Mouse (Mus musculus) embryonic facial prominence, embryonic 15.5 days (tissue): ENCODE measurements around the gene D130043K22Rik. TPM values are rescaled to one million over a fixed set of nuclear protein-coding genes. Genes with fewer than 3 reads are reported as not detected.

Experiments used
- ATAC-seq: fragments of 200-750 bp; cut with Nextera tagmentation; 2 replicates; pipeline ENCODE4 v1.8.0; 2017; ENCODE audit warnings: low read depth, moderate TSS enrichment; ENCODE audit not compliant: insufficient number of reproducible peaks, low FRiP score, low TSS enrichment
- H3K27ac ChIP-seq: fragments of 300-500 bp; sonication (generic); replicated peaks from 2 replicates; pipeline ENCODE4 v1.5.1; 2015; ENCODE audit warnings: mild to moderate bottlenecking, inconsistent platforms
- H3K27me3 ChIP-seq: fragments of 300-500 bp; sonication (generic); 2 replicates; pipeline ENCODE4 v1.6.1; 2015; ENCODE audit warnings: inconsistent platforms
- H3K36me3 ChIP-seq: fragments of 300-500 bp; sonication (generic); 2 replicates; pipeline ENCODE4 v1.6.1; 2015; ENCODE audit warnings: mild to moderate bottlenecking, inconsistent platforms
- H3K4me1 ChIP-seq: fragments of 300-500 bp; sonication (generic); 2 replicates; pipeline ENCODE4 v1.6.1; 2015; ENCODE audit warnings: inconsistent platforms
- H3K4me2 ChIP-seq: fragments of 300-500 bp; sonication (generic); replicated peaks from 2 replicates; pipeline ENCODE4 v1.6.1; 2015; ENCODE audit warnings: mild to moderate bottlenecking, inconsistent platforms
- H3K4me3 ChIP-seq: fragments of 300-500 bp; sonication (generic); replicated peaks from 2 replicates; pipeline ENCODE4 v1.5.1; 2015; ENCODE audit warnings: mild to moderate bottlenecking, inconsistent platforms
- H3K9ac ChIP-seq: fragments of 300-500 bp; sonication (generic); 2 replicates; pipeline ENCODE4 v1.6.1; 2015; ENCODE audit warnings: inconsistent platforms
- H3K9me3 ChIP-seq: fragments of 300-500 bp; sonication (generic); replicated peaks from 2 replicates; pipeline ENCODE4 v1.6.1; 2016; ENCODE audit warnings: inconsistent platforms
- WGBS: fragments of 180-500 bp; shearing (Covaris S2); methylation state at CpG from one replicate; pipeline ENCODE4 v1.1.7; 2015; 5-methylcytosine and 5-hydroxymethylcytosine counted together
- polyA plus RNA-seq: library from polyadenylated mRNA; unstranded; fragments of >200 nt; fragmentation: Nextera tagmentation; extraction: Ambion mirVana; gene quantifications from 2 replicates; pipeline ENCODE4 v1.2.1, GENCODE M21; 2015

D130043K22Rik gene
- polyA plus RNA-seq, 1 experiment from 2014 or later, result 1.3 TPM

GRCm38 (mm10) chr13:24867789-24868188, 22.9 kb downstream of the D130043K22Rik start:
- Histone ChIP-seq H3K9me3 (no peaks in the 10 kb centered on the region), H3K27ac (no peak overlapping the region), H3K27me3 (no peaks in the 10 kb centered on the region), H3K4me1 (no peaks in the 10 kb centered on the region), H3K36me3 (no peaks in the 10 kb centered on the region), H3K4me3 (no peak overlapping the region), H3K9ac (no peak overlapping the region), H3K4me2 (no peak overlapping the region)
- 86% methylated on average over 10 of the region's 10 CpGs for WGBS
- ATAC-seq, result no peak

DNA sequence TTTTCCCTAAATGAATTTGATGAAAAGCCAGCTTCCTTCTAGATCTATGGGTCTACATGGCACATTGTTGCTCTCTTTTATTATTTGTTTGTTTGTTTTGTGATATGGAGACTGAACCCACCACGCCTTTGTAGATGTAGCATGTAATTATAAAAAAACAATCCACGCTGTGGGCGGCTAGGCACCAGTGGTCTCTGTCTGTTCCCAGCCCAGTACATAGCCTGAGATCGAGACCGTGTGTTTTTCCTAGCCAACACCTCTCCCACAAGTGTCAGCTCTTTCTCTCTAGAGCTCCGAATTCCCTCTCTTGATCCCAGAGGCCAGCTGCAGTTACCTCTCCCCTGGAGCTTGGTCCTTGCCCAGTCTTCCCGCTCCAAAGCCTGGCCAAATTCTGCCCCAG, 23.3 kb downstream of the D130043K22Rik start:
- Histone ChIP-seq H3K4me1 (no peaks in the 10 kb centered on the region), H3K36me3 (no peaks in the 10 kb centered on the region), H3K9ac (no peak overlapping the region), H3K4me2 (no peak overlapping the region), H3K27ac (no peak overlapping the region), H3K9me3 (no peaks in the 10 kb centered on the region), H3K4me3 (no peak overlapping the region), H3K27me3 (no peaks in the 10 kb centered on the region)
- 83% methylated on average over 7 of the region's 7 CpGs for WGBS
- ATAC-seq, result no peak

DNA sequence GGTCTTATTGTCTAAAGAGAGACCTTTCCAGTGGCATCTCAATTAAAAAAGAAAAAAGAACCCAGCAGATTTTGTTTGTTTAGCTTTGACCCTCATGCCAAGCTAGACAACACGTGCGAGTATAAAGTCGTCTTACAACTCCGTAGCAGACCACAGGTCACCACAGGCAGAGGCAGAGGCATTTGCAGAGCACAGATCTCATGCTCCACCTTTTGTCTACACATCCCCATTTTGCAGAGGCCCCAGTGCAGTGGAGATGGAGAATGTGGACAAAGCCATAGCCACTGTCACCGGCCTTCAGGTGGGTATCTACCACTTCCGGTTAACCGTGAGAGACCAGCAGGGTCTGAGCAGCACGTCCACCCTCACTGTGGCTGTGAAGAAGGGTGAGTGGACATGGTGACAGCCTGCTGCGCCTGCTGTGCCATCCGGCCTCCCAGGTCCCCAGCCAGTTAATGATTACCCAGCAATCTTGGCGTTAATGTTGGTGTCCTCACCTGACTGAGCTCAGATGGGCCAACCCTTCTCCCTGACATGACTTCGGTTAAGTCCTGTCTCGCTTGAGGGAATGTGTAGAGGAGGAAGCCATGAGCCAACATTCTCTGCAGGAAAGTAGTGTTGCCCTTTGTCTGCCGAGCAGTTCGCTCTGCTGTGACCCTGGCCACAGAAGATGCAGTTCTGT, 34.6 kb downstream of the D130043K22Rik start:
- H3K27me3 ChIP-seq, result no peaks in the 10 kb centered on the region
- no peak overlapping the region for H3K9ac ChIP-seq
- H3K36me3 ChIP-seq, result no peaks in the 10 kb centered on the region
- ATAC-seq, result no peak
- no peaks in the 10 kb centered on the region for H3K9me3 ChIP-seq
- H3K27ac ChIP-seq, result no peak overlapping the region
- H3K4me3 ChIP-seq, result no peak overlapping the region
- H3K4me1 ChIP-seq, result no peaks in the 10 kb centered on the region
- no peak overlapping the region for H3K4me2 ChIP-seq
- 90% methylated on average over 15 of the region's 15 CpGs for WGBS

DNA sequence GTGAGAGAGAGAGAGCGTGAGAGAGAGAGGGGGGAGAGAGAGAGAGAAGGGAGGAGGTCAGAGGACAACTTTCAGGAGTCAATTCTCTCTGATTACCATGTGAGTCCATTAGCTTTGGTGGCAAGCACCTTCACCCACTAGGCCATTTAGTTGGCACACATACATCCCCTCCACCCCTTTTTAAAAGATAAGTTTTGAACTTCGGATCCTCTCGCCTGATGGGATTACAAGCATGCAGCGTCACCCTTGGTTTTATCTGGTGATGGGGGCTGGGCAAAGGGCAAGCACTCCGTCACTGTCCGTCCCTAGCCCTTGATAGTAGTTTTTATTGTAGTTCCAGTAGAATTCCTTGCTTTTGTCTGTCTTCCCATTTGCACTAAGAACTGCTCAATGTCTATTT, 35.3 kb downstream of the D130043K22Rik start:
- H3K9ac ChIP-seq, result no peak overlapping the region
- no peaks in the 10 kb centered on the region for H3K27me3 ChIP-seq
- H3K4me2 ChIP-seq, result no peak overlapping the region
- 85% methylated on average over 6 of the region's 6 CpGs for WGBS
- no peaks in the 10 kb centered on the region for H3K36me3 ChIP-seq
- no peaks in the 10 kb centered on the region for H3K9me3 ChIP-seq
- H3K4me3 ChIP-seq, result no peak overlapping the region
- H3K27ac ChIP-seq, result no peak overlapping the region
- no peak for ATAC-seq
- H3K4me1 ChIP-seq, result no peaks in the 10 kb centered on the region

DNA sequence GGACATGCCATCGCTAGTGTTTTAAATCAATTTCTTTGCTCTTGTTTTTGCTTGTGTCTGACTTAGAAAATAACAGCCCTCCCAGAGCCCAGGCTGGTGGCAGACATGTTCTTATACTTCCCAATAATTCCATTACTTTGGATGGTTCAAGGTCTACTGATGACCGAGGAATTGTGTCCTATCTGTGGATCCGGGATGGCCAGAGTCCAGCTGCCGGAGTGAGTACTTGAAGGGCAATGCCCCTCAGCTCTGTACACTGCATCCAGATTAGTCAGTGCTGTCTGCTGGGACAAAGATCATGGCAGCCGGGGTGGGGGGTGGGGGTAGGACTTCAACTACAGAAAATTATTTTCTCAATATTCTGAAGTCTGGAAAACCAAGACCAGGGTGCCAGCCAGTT, 35.8 kb downstream of the D130043K22Rik start:
- no peak overlapping the region for H3K4me2 ChIP-seq
- H3K4me1 ChIP-seq, result no peaks in the 10 kb centered on the region
- WGBS, result 88% methylated on average over 5 of the region's 5 CpGs
- no peaks in the 10 kb centered on the region for H3K27me3 ChIP-seq
- H3K9ac ChIP-seq, result no peak overlapping the region
- H3K36me3 ChIP-seq, result no peaks in the 10 kb centered on the region
- H3K4me3 ChIP-seq, result no peak overlapping the region
- H3K27ac ChIP-seq, result no peak overlapping the region
- no peaks in the 10 kb centered on the region for H3K9me3 ChIP-seq
- no peak for ATAC-seq

GRCm38 (mm10) chr13:24882411-24882810, 37.5 kb downstream of the D130043K22Rik start:
- no peak overlapping the region for H3K4me2 ChIP-seq
- no peak overlapping the region for H3K4me3 ChIP-seq
- no peak overlapping the region for H3K27ac ChIP-seq
- WGBS, result 94% methylated on average over 6 of the region's 6 CpGs
- ATAC-seq, result no peak
- no peaks in the 10 kb centered on the region for H3K4me1 ChIP-seq
- H3K27me3 ChIP-seq, result no peaks in the 10 kb centered on the region
- H3K36me3 ChIP-seq, result no peaks in the 10 kb centered on the region
- no peak overlapping the region for H3K9ac ChIP-seq
- no peaks in the 10 kb centered on the region for H3K9me3 ChIP-seq

GRCm38 (mm10) chr13:24889554-24889953, 44.6 kb downstream of the D130043K22Rik start:
- Histone ChIP-seq H3K36me3 (no peaks in the 10 kb centered on the region), H3K27me3 (no peaks in the 10 kb centered on the region), H3K4me3 (no peak overlapping the region), H3K27ac (no peak overlapping the region), H3K4me2 (no peak overlapping the region), H3K9ac (no peak overlapping the region), H3K9me3 (no peaks in the 10 kb centered on the region), H3K4me1 (no peaks in the 10 kb centered on the region)
- 68% methylated on average over 1 of the region's 1 CpGs for WGBS
- no peak for ATAC-seq

GRCm38 (mm10) chr13:24892516-24892915, 47.6 kb downstream of the D130043K22Rik start:
- Histone ChIP-seq H3K4me3 (no peak overlapping the region), H3K27ac (no peak overlapping the region), H3K4me2 (no peak overlapping the region), H3K9ac (no peak overlapping the region), H3K9me3 (no peaks in the 10 kb centered on the region), H3K27me3 (no peaks in the 10 kb centered on the region), H3K4me1 (no peaks in the 10 kb centered on the region), H3K36me3 (no peaks in the 10 kb centered on the region)
- WGBS, result 84% methylated on average over 3 of the region's 3 CpGs
- no peak for ATAC-seq

DNA sequence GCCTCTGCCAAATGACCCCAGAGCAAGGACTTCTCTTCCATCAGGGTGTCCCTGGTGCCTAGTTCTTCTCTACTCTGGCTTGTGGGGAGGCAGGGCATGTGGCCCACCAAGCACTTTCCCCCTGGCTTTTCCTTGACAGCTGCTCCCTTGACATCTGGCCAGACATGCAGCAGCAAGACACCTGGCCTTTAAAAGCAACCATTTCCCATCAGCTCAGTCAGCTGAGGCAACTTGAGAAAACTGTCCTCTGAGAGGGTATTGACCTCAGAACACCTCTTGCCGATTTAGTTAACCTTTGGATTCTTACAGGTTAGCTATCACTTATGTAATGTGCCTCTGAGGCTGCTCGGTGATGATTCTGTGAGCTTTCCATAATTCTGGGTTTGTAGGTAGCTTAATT, 48.9 kb downstream of the D130043K22Rik start:
- no peak for ATAC-seq

GRCm38 (mm10) chr13:24901916-24902315, 57.0 kb downstream of the D130043K22Rik start:
- no peak overlapping the region for H3K4me2 ChIP-seq
- no peak overlapping the region for H3K9ac ChIP-seq
- WGBS, result 89% methylated on average over 2 of the region's 2 CpGs
- H3K4me3 ChIP-seq, result no peak overlapping the region
- H3K4me1 ChIP-seq, result no peaks in the 10 kb centered on the region
- ATAC-seq, result no peak
- H3K36me3 ChIP-seq, result no peaks in the 10 kb centered on the region
- no peaks in the 10 kb centered on the region for H3K9me3 ChIP-seq
- H3K27ac ChIP-seq, result no peak overlapping the region
- H3K27me3 ChIP-seq, result no peaks in the 10 kb centered on the region

More for the DNA sequence above, 48.9 kb downstream of the D130043K22Rik start:
- 80% methylated on average over 2 of the region's 2 CpGs for WGBS
- Histone ChIP-seq H3K4me1 (no peaks in the 10 kb centered on the region), H3K9me3 (no peaks in the 10 kb centered on the region), H3K27me3 (no peaks in the 10 kb centered on the region), H3K4me2 (no peak overlapping the region), H3K27ac (no peak overlapping the region), H3K4me3 (no peak overlapping the region), H3K9ac (no peak overlapping the region), H3K36me3 (no peaks in the 10 kb centered on the region)

- no peaks in the 10 kb centered on the region for H3K36me3 ChIP-seq
- no peak overlapping the region for H3K4me3 ChIP-seq
- no peak for ATAC-seq
- 78% methylated on average over 6 of the region's 6 CpGs for WGBS
- H3K27me3 ChIP-seq, result no peaks in the 10 kb centered on the region
- H3K27ac ChIP-seq, result no peak overlapping the region
- no peak overlapping the region for H3K4me2 ChIP-seq
- H3K9me3 ChIP-seq, result no peaks in the 10 kb centered on the region
- H3K9ac ChIP-seq, result no peak overlapping the region
- H3K4me1 ChIP-seq, result no peaks in the 10 kb centered on the region
Measured at GRCm38 (mm10) chr13:24903412-24903811, 58.5 kb downstream of the D130043K22Rik start.

DNA sequence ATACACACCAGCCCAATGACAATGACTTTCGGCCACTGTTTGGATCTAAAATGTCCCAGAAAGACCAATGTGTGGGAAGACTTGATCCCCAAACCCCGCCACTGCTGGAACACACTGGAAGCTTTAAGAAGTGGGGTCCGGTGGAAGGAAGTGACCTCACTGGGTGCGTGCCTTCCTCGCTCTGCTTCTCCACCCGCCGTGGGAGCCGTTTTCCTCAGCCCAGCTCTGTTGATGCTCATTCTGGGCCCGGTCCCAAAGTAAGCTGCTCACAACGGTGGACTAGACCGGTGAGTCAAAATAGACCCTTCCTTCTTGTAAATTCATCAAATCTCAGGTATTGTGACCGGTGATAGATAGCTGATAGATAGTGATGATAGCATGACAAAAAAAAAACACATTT, 60.5 kb downstream of the D130043K22Rik start:
- H3K27me3 ChIP-seq, result no peaks in the 10 kb centered on the region
- no peaks in the 10 kb centered on the region for H3K36me3 ChIP-seq
- 88% methylated on average over 12 of the region's 12 CpGs for WGBS
- H3K9me3 ChIP-seq, result no peaks in the 10 kb centered on the region
- H3K4me1 ChIP-seq, result no peaks in the 10 kb centered on the region
- no peak overlapping the region for H3K27ac ChIP-seq
- no peak for ATAC-seq
- H3K4me2 ChIP-seq, result no peak overlapping the region
- H3K9ac ChIP-seq, result no peak overlapping the region
- no peak overlapping the region for H3K4me3 ChIP-seq
